Mouse (Mus musculus) cerebellum, adult (tissue): ENCODE measurements around the gene Tmem9.

Experiments
- ATAC-seq: cut with Nextera tagmentation; 2 replicates; pipeline ENCODE4 v1.9.2; 2017; ENCODE audit warnings: mild to moderate bottlenecking, moderate library complexity, mixed read lengths; ENCODE audit not compliant: insufficient number of reproducible peaks, low FRiP score, low TSS enrichment

Tmem9 gene

DNA sequence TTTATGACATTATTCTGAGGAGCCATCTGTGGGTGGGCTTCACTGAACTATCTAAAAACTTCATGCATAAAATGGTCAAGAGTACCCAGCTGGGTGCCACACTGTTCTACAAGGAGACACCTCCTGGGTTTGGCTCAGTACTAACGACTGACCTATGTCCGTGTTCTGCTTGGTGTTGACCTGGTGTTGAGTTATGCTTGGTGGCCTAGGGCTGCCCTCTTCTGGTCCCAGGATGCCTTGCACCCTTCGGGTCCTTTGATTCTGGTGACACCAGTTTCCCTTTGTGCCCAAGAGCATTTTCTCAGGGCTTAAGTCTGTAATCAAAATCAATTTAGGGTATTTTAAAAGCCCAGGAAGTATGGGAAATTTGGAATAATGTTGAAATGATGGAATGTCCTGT lies 68.1 kb downstream of the Tmem9 start:
- ATAC-seq: peak; percentile 87

- ATAC-seq: no peak
Observed at GRCm38 (mm10) chr1:136077656-136078055, 69.7 kb downstream of the Tmem9 start.

- ATAC-seq: no peak
Observed at GRCm38 (mm10) chr1:136081161-136081560, 73.2 kb downstream of the Tmem9 start.
